Comparison of ENCODE assay signal across 8 mouse cellular contexts in genomic region chr2:25371764-25372643, GRCm38 (mm10). TPM values are rescaled to one million over a fixed set of nuclear protein-coding genes. Genes with fewer than 3 reads are reported as not detected.
DNase-seq lines count a peak whose midpoint lies in the region; ATAC-seq and TF ChIP-seq lines count a peak whose summit lies in the region.

TSS of gene Sapcd2 (plus strand) at chr2:25372321.

- WGBS in hindbrain, embryonic 11.5 days: under 1% methylated on average over 64 of the region's 65 CpGs
- WGBS in lung, embryonic 16.5 days: under 1% methylated on average over 65 of the region's 65 CpGs
- 2% methylated on average over 65 of the region's 65 CpGs for WGBS in thymus, adult 2 months

- peaks cover 6% of the 10 kb centered on the region for H3K4me1 ChIP-seq in hindbrain, embryonic 11.5 days (replicated peaks; ENCODE audit: control insufficient read depth, insufficient read depth, low read length)
- peaks cover 24% of the 10 kb centered on the region for H3K4me1 ChIP-seq in lung, embryonic 16.5 days (replicated peaks; ENCODE audit: control insufficient read depth, insufficient read depth, low read length)
- H3K4me1 ChIP-seq in thymus, adult 2 months (replicated peaks; ENCODE audit: control insufficient read depth, insufficient read depth, low read length): peaks cover 22% of the 10 kb centered on the region

- peak within 1 kb of the TSS; percentile 85 for H3K4me3 ChIP-seq in hindbrain, embryonic 11.5 days (ENCODE audit: low read depth, low read length)
- H3K4me3 ChIP-seq in lung, embryonic 16.5 days (ENCODE audit: low read length): peak within 1 kb of the TSS; percentile 82
- H3K4me3 ChIP-seq in thymus, adult 2 months (ENCODE audit: control insufficient read depth, insufficient read depth, low read length): peak within 1 kb of the TSS; percentile 58

- H3K27ac ChIP-seq in hindbrain, embryonic 11.5 days (ENCODE audit: low read depth, low read length): peak within 1 kb of the TSS; percentile 83
- H3K27ac ChIP-seq in lung, embryonic 16.5 days (ENCODE audit: low read length): peak within 1 kb of the TSS; percentile 90
- H3K27ac ChIP-seq in thymus, adult 2 months (ENCODE audit: control insufficient read depth, insufficient read depth, low read length): no peak within 1 kb of the TSS

- no peaks in the 10 kb centered on the region for H3K27me3 ChIP-seq in Patski
- H3K27me3 ChIP-seq in hindbrain, embryonic 11.5 days (ENCODE audit: control insufficient read depth, insufficient read depth, low read length): no peaks in the 10 kb centered on the region
- peaks cover 2% of the 10 kb centered on the region; the same call in 1 of the 2 replicates for H3K27me3 ChIP-seq in lung, embryonic 16.5 days (ENCODE audit: control insufficient read depth, insufficient read depth, low read depth, low read length)
- H3K27me3 ChIP-seq in thymus, adult 2 months (ENCODE audit: control insufficient read depth, insufficient read depth, low read length): no peaks in the 10 kb centered on the region

- H3K4me2 ChIP-seq in hindbrain, embryonic 11.5 days (replicated peaks; ENCODE audit: low read depth, low read length): peak within 1 kb of the TSS; percentile 98
- peak within 1 kb of the TSS; percentile 91 for H3K4me2 ChIP-seq in lung, embryonic 16.5 days (ENCODE audit: low read depth, low read length)

- H3K9me3 ChIP-seq in hindbrain, embryonic 11.5 days (ENCODE audit: control insufficient read depth, low read length): no peaks in the 10 kb centered on the region
- no peaks in the 10 kb centered on the region for H3K9me3 ChIP-seq in lung, embryonic 16.5 days (ENCODE audit: control insufficient read depth, low read length)

- CTCF ChIA-PET in Patski (lab: Charles Lee): interaction anchor here (8.7 kb wide), 1 partner anchor 25 kb away, joined by 119 read pairs; the partner anchor contains the start of genes Entpd2 and Npdc1

- in situ Hi-C loops in Patski (cut with MboI; ENCODE audit: low pct_unique_long_range_greater_than_20kb): no loop called here

- peak; percentile 52; the same call in 1 of the 2 replicates for TF ChIP-seq POLR2A in thymus, adult 2 months (IDR thresholded peaks at IDR 0.05; ENCODE audit: control insufficient read depth, extremely low read depth, insufficient read depth, low read length, poor library complexity)

- no peak for DNase-seq in Patski (ENCODE audit: low read depth, low spot score)
- DNase-seq in cerebellum, adult 9-11 months: peak; percentile 89
- peak; percentile 82 to 92 for DNase-seq in frontal cortex, adult 2 months (ENCODE audit: extremely low spot score in 1 of 2, low spot score in 1 of 2)
- peak; percentile 88 for DNase-seq in hindbrain, embryonic 11.5 days (ENCODE audit: low spot score)
- DNase-seq in layer of hippocampus, adult 9-11 months: peak; percentile 91
- peak; percentile 75 for DNase-seq in ovary, adult 18-20 months (ENCODE audit: low spot score)
- DNase-seq in thymus, adult 2 months: peak; percentile 77

- H3K9ac ChIP-seq in hindbrain, embryonic 11.5 days (ENCODE audit: low read depth, low read length): peak within 1 kb of the TSS; percentile 70
- H3K9ac ChIP-seq in lung, embryonic 16.5 days (ENCODE audit: low read length): peak within 1 kb of the TSS; percentile 79

- POLR2A ChIA-PET in Patski (lab: Charles Lee): interaction anchor here (1.2 kb wide), 1 partner anchor 32 kb away, joined by 3 read pairs; no protein-coding TSS in a partner anchor

- peak; percentile 88 for ATAC-seq in Patski
- peak; percentile 93 for ATAC-seq in hindbrain, embryonic 11.5 days (ENCODE audit: low FRiP score)
- ATAC-seq in lung, embryonic 16.5 days (ENCODE audit: low read depth): peak; percentile 96

- no peaks in the 10 kb centered on the region for H3K36me3 ChIP-seq in hindbrain, embryonic 11.5 days (ENCODE audit: control insufficient read depth, insufficient read depth, low read length)
- H3K36me3 ChIP-seq in lung, embryonic 16.5 days (ENCODE audit: control insufficient read depth, insufficient read depth, low read length): peaks cover 9% of the 10 kb centered on the region
- no peaks in the 10 kb centered on the region for H3K36me3 ChIP-seq in thymus, adult 2 months (ENCODE audit: control insufficient read depth, insufficient read depth, low read length)

- no peak for TF ChIP-seq CTCF in Patski (IDR thresholded peaks at IDR 0.05)
- no peak for TF ChIP-seq CTCF in thymus, adult 2 months (IDR thresholded peaks at IDR 0.05; ENCODE audit: borderline replicate concordance, control insufficient read depth, extremely low read depth, insufficient read depth, low read length, poor library complexity)

RNA-seq across cellular contexts. Expression of gene Sapcd2, which starts in this region (rescaled TPM):
- 11.4 TPM for polyA plus RNA-seq in Patski (2021)
- 3.9 and 5.3 TPM in 2 replicates for polyA plus RNA-seq in frontal cortex, adult 2 months (2012; rRNA removed)
- polyA plus RNA-seq in hindbrain, embryonic 11.5 days (2014; fragmentation: Nextera tagmentation; extraction: Ambion mirVana): 41.0 and 45.2 TPM in 2 replicates
- 39.0 and 39.3 TPM in 2 replicates for polyA plus RNA-seq in lung, embryonic 16.5 days (2015; fragmentation: Nextera tagmentation; extraction: Ambion mirVana)
- polyA plus RNA-seq in thymus, adult 2 months (2012; rRNA removed): 29.7 and 45.2 TPM in 2 replicates
